Mouse (Mus musculus): ENCODE measurements at regions not wholly inside any gene's neighbourhood (a gene's known extent, or its start where the extent isn't known, plus 50 kb on each side); places are given as distances from the start of the nearest gene placed in this dataset.
A peak's percentile ranks its signal among the peaks of the same experiment; 100 is the strongest.

DNA sequence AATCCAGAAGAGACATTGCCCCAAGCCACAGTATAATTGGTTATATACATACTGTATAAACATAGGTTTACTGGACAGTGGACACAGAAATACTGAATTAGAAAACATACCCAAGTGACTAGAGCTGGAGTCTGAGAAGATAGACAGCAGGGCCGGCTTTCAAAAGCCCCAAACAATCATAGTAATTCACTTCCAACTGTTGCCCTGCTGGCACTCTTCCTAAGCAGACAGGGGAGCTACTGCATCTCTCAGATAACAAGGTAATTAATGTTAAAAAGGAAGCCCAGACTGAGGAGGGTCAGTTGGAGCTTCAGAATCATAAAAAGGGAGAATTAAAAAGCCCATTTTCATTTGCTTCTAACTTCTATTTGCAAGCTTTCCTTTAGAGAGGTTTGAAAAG is 764.5 kb downstream of the Vgll3 start:
- Histone ChIP-seq H3K4me3 (no peak overlapping the region), H3K27ac (no peak overlapping the region)
- DNase-seq (ENCODE audit: extremely low spot score in 1 of 2, low spot score in 2 of 2), result no peak
- intact Hi-C loops (cut with DNase I), result no loop called here
- no peak for TF ChIP-seq CTCF (IDR thresholded peaks at IDR 0.05)

DNA sequence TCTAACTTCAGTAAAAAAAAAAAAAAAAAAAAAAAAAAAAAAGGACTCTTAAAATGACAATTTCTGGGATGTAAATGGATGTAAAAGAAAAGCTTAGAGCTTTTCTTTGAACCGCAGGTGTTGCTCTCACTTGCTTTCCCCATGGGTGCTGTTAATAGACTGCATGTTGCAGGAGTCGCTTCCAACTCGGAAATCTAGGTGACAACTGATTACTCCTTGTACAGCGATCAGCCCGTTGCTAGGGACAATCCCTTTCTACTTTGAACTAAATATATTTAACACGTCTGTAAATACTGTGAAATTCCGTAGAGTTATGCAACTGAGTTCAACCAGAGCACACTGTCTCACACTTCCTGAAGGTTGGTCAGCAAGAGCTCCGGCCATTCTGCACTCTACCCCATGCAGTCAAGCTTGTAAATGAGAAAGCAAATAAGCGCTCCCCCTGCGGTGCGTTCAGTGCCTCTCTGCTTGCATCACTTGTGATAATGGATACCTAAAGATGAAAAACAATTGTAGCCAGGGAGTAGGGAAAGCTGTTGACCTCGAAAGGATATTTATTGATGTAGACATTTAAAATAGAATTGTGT is 770.7 kb downstream of the Vgll3 start:
- no peak overlapping the region for H3K27ac ChIP-seq
- H3K4me3 ChIP-seq, result peak overlapping the region; percentile 23; the same call in 1 of the 2 replicates
- no peak for DNase-seq (ENCODE audit: extremely low spot score in 1 of 2, low spot score in 2 of 2)
- no peak; the same call in none of the 2 replicates for TF ChIP-seq CTCF (IDR thresholded peaks at IDR 0.05)
- intact Hi-C loops (cut with DNase I), result no loop called here

DNA sequence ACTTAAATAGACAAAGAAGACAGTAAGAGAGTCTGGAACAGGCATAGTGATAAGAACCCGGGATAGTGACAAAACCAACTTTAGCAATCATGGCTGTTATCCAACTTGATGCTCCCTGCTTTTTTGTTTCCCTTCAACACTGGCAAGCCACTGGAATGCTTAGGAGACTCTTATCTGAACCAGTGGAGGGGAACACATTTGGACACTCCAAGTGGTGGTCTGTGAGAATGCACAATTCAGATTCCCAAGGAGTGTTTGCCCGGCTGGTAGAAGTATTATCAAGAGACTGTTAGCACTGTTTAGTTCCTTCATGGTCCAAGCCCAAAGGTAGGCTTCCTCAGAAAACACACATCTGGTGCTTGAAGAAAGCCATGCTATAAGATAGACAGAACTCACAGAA is 787.2 kb downstream of the Vgll3 start:
- no peak overlapping the region for H3K4me3 ChIP-seq
- no peak overlapping the region for H3K27ac ChIP-seq
- no peak for DNase-seq (ENCODE audit: extremely low spot score in 1 of 2, low spot score in 2 of 2)
- TF ChIP-seq CTCF (IDR thresholded peaks at IDR 0.05), result no peak; the same call in 1 of the 2 replicates
- intact Hi-C loops (cut with DNase I), result no loop called here

DNA sequence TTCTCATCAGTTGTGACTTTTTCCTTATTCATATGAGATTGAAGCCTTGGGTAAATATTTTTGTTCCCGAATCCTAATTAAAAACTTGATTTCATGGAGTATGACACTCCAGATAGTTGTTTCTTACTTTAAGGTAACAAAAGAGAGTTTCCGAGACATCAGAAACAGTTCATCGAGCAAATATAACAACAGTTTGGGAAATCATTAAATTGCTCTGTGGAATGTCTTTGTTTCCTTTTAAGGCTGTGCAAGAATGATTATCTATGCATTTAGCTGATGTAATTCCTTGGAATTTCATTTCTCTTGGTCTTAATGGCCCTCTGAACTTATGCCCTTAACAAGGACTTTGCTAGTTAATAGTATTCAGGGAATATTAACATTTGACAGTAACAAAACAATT is 787.6 kb downstream of the Vgll3 start:
- Histone ChIP-seq H3K4me3 (no peak overlapping the region), H3K27ac (no peak overlapping the region)
- intact Hi-C loops (cut with DNase I), result no loop called here
- DNase-seq (ENCODE audit: extremely low spot score in 1 of 2, low spot score in 2 of 2), result no peak
- no peak for TF ChIP-seq CTCF (IDR thresholded peaks at IDR 0.05)

DNA sequence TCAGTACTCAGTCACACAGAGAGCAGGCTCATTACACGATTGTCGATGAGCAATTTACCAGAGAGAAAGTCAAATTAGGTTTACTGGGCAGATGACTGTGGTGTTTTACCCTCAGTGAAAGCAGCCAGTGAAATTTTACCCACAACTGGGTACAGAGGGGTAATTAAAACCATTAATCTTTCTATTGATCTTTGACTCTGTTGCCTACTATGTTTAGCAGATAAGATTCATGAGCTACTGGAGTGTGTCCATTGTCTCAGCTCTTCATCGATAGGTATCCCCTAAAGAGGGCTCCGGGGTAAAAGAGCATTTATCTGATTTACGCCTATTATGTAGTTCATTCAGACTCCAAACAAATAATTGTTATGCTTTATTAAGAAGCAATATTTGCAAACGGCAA is 788.8 kb downstream of the Vgll3 start:
- no peak for DNase-seq (ENCODE audit: extremely low spot score in 1 of 2, low spot score in 2 of 2)
- no peak for TF ChIP-seq CTCF (IDR thresholded peaks at IDR 0.05)
- no peak overlapping the region for H3K27ac ChIP-seq
- intact Hi-C loops (cut with DNase I), result no loop called here
- H3K4me3 ChIP-seq, result no peak overlapping the region
